Mouse (Mus musculus): ENCODE measurements around the gene Ebf3.

GRCm38 (mm10) chr7:137196536-137196935 lies 117.7 kb downstream of the Ebf3 start:
- no peak for TF ChIP-seq CTCF (IDR thresholded peaks at IDR 0.05; ENCODE audit: borderline replicate concordance, insufficient read depth, low read depth, low read length)
- no peak for TF ChIP-seq POLR2A (IDR thresholded peaks at IDR 0.05; ENCODE audit: borderline replicate concordance, insufficient read depth, low read length)

Data from cerebellum, adult 2 months (tissue).